26 mouse cellular contexts compared by ENCODE assay signal in the genomic region with DNA sequence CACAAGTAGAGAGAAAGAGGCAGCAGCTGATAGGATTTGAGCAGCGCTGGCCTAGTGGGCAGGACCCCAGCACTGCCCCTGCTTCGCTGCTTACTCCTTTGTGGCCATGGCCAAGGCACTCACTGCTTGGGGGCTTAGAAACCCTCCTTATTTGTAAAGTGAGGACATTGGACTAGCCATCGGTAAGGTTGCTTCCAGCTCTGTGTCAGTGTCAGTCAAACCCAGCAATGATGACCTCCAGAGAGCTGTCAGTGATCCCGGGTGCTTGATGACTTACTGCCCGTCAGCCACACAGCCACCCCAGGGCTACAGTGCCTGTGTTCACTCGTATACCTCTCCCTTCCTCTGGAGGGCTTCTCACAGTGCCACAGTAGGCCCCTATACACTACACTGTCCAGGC. TPM values are rescaled to one million over a fixed set of nuclear protein-coding genes. Genes with fewer than 3 reads are reported as not detected.
DNase-seq lines count a peak whose midpoint lies in the region; ATAC-seq lines count a peak whose summit lies in the region.
"Had no signal": no experiment of that assay in that cellular context is flagged by ENCODE, and none has a peak within 500 bp of the region (broad histone marks: within the 10 kb centered on the region; RNA-seq: fewer than 3 reads in every experiment).

No protein-coding gene starts in this region.

- intact Hi-C loops in heart, postnatal 10 days (cut with DNase I): loop anchor here (10.0 kb wide), 1 partner anchor 110 kb away; no protein-coding TSS in a partner anchor

- peaks cover 4% of the 10 kb centered on the region; the same call in 1 of the 2 replicates for H3K4me1 ChIP-seq in heart, embryonic 10.5 days
- H3K4me1 ChIP-seq in midbrain, embryonic 15.5 days: no peaks in the 10 kb centered on the region
- H3K4me1 ChIP-seq in midbrain, embryonic 14.5 days (ENCODE audit: control insufficient read depth, insufficient read depth, low read length): no peaks in the 10 kb centered on the region
- H3K4me1 ChIP-seq: embryonic facial prominence, embryonic 12.5 days; embryonic facial prominence, embryonic 15.5 days had no signal

- no peak overlapping the region for H3K9ac ChIP-seq in midbrain, embryonic 15.5 days
- no peak overlapping the region for H3K9ac ChIP-seq in midbrain, embryonic 14.5 days (replicated peaks; ENCODE audit: low read length)
- H3K9ac ChIP-seq: embryonic facial prominence, embryonic 12.5 days; embryonic facial prominence, embryonic 15.5 days; forebrain, postnatal 0 days; heart, embryonic 15.5 days; hindbrain, embryonic 14.5 days had no signal

- 0 out of 2 replicates have a peak overlapping the region, but pooled peaks have one; percentile 52 for H3K27ac ChIP-seq in heart, embryonic 10.5 days
- H3K27ac ChIP-seq in midbrain, embryonic 15.5 days: no peak overlapping the region
- H3K27ac ChIP-seq in midbrain, embryonic 14.5 days (replicated peaks; ENCODE audit: low read depth, low read length): no peak overlapping the region
- H3K27ac ChIP-seq: embryonic facial prominence, embryonic 12.5 days; embryonic facial prominence, embryonic 15.5 days; heart, embryonic 15.5 days; hindbrain, embryonic 14.5 days; hindbrain, postnatal 0 days had no signal

- peaks cover 48% of the 10 kb centered on the region for H3K36me3 ChIP-seq in heart, embryonic 10.5 days
- H3K36me3 ChIP-seq in midbrain, embryonic 15.5 days (replicated peaks): peaks cover 28% of the 10 kb centered on the region; the same call in 1 of the 2 replicates
- H3K36me3 ChIP-seq in midbrain, embryonic 14.5 days (ENCODE audit: control insufficient read depth, insufficient read depth, low read length): peaks cover 59% of the 10 kb centered on the region

- 0 out of 2 replicates have a peak, but pooled peaks have one; percentile 51 for ATAC-seq in midbrain, embryonic 15.5 days (replicated peaks)
- ATAC-seq in midbrain, embryonic 14.5 days (ENCODE audit: low FRiP score, low TSS enrichment): no peak
- ATAC-seq: forebrain, embryonic 14.5 days; forebrain, postnatal 0 days; hindbrain, postnatal 0 days; intestine, embryonic 16.5 days; Patski had no signal

- DNase-seq in adrenal gland, postnatal 25 days: peak; percentile 22
- no peak for DNase-seq in adrenal gland, adult 8-10 months
- no peak for DNase-seq in heart, embryonic 10.5 days (ENCODE audit: low spot score)
- no peak for DNase-seq in heart, postnatal 10 days
- no peak for DNase-seq in midbrain, embryonic 14.5 days
- DNase-seq: B cell, adult 2 months; cerebellum, adult 11 months; cerebellum, adult 2 months; cerebellum, adult 9-11 months; cerebellum, postnatal 25 days; forebrain, postnatal 0 days; gastrocnemius, postnatal 25 days; heart, postnatal 14 days; heart, postnatal 4 days; kidney, adult 18-20 months had no signal

- H3K4me3 ChIP-seq in heart, embryonic 10.5 days: no peak overlapping the region
- H3K4me3 ChIP-seq in midbrain, embryonic 15.5 days: no peak overlapping the region
- H3K4me3 ChIP-seq in midbrain, embryonic 14.5 days (replicated peaks; ENCODE audit: low read depth, low read length): no peak overlapping the region
- H3K4me3 ChIP-seq: embryonic facial prominence, embryonic 12.5 days; embryonic facial prominence, embryonic 15.5 days; heart, embryonic 15.5 days had no signal

- H3K27me3 ChIP-seq in heart, embryonic 10.5 days (ENCODE audit: insufficient read depth, poor library complexity, severe bottlenecking): no peaks in the 10 kb centered on the region
- H3K27me3 ChIP-seq in midbrain, embryonic 15.5 days (replicated peaks): no peaks in the 10 kb centered on the region
- no peaks in the 10 kb centered on the region for H3K27me3 ChIP-seq in midbrain, embryonic 14.5 days (ENCODE audit: control insufficient read depth, insufficient read depth, low read length)
- H3K27me3 ChIP-seq: CH12.LX; embryonic facial prominence, embryonic 12.5 days; embryonic facial prominence, embryonic 15.5 days; heart, embryonic 15.5 days; Patski had no signal

- no peak overlapping the region for H3K4me2 ChIP-seq in midbrain, embryonic 15.5 days
- H3K4me2 ChIP-seq in midbrain, embryonic 14.5 days (ENCODE audit: low read length): no peak overlapping the region
- H3K4me2 ChIP-seq: embryonic facial prominence, embryonic 12.5 days; embryonic facial prominence, embryonic 15.5 days; heart, embryonic 15.5 days; hindbrain, embryonic 14.5 days had no signal

- H3K9me3 ChIP-seq in heart, embryonic 10.5 days: no peaks in the 10 kb centered on the region
- H3K9me3 ChIP-seq in midbrain, embryonic 15.5 days: no peaks in the 10 kb centered on the region
- no peaks in the 10 kb centered on the region for H3K9me3 ChIP-seq in midbrain, embryonic 14.5 days (ENCODE audit: control insufficient read depth, low read length)
- H3K9me3 ChIP-seq: embryonic facial prominence, embryonic 12.5 days; embryonic facial prominence, embryonic 15.5 days; G1E; heart, embryonic 15.5 days had no signal

- WGBS in heart, embryonic 10.5 days: 63% methylated on average over 6 of the region's 6 CpGs
- 85% methylated on average over 6 of the region's 6 CpGs for WGBS in midbrain, embryonic 15.5 days
- WGBS in midbrain, embryonic 14.5 days: 88% methylated on average over 6 of the region's 6 CpGs

RNA-seq across cellular contexts. Expression of a gene that starts 49.1 kb away (rescaled TPM):
- 453 and 521 TPM in 2 replicates for total RNA-seq in adrenal gland, postnatal 25 days (2021)
- total RNA-seq in adrenal gland, adult 8-10 months (2022): 100 to 1,000 TPM; 674 to 963 (median 811) TPM
- polyA plus RNA-seq in heart, embryonic 10.5 days (2016; fragmentation: Nextera tagmentation; extraction: Ambion mirVana): 193 and 231 TPM in 2 replicates
- total RNA-seq in heart, postnatal 10 days (2021): 100 to 1,000 TPM in 1 of 2 experiments, 10 to 100 TPM in 1; 96.4 to 109 TPM
- polyA plus RNA-seq in midbrain, embryonic 15.5 days (2015; fragmentation: Nextera tagmentation; extraction: Ambion mirVana): 233 and 248 TPM in 2 replicates
- 136 and 176 TPM in 2 replicates for polyA plus RNA-seq in midbrain, embryonic 14.5 days (2014; fragmentation: Nextera tagmentation; extraction: Ambion mirVana)

RNA-seq across cellular contexts. Expression of a gene that starts 51.7 kb away (rescaled TPM):
- 113 and 114 TPM in 2 replicates for total RNA-seq in adrenal gland, postnatal 25 days (2021)
- total RNA-seq in adrenal gland, adult 8-10 months (2022): 100 to 1,000 TPM; 103 to 136 (median 114) TPM
- polyA plus RNA-seq in heart, embryonic 10.5 days (2016; fragmentation: Nextera tagmentation; extraction: Ambion mirVana): 24.2 and 31.6 TPM in 2 replicates
- total RNA-seq in heart, postnatal 10 days (2021): 100 to 1,000 TPM; 106 to 108 TPM
- 53.1 and 54.5 TPM in 2 replicates for polyA plus RNA-seq in midbrain, embryonic 15.5 days (2015; fragmentation: Nextera tagmentation; extraction: Ambion mirVana)
- polyA plus RNA-seq in midbrain, embryonic 14.5 days (2014; fragmentation: Nextera tagmentation; extraction: Ambion mirVana): 74.8 and 94.5 TPM in 2 replicates
